Mouse (Mus musculus) urinary bladder, adult 2 months (tissue): ENCODE data around the gene Bola2. TPM values are rescaled to one million over a fixed set of nuclear protein-coding genes. Genes with fewer than 3 reads are reported as not detected.

ENCODE experiments used
- polyA plus RNA-seq: library from polyadenylated mRNA; depleted of rRNA; stranded (reverse); fragments of >200 nt; gene quantifications from 2 replicates; pipeline ENCODE4 v1.2.3, GENCODE M21; 2012; rRNA removed

Gene Bola2
- polyA plus RNA-seq, 1 experiment: 37.6 TPM

Other genes with a start within 250 kb of the Bola2 start
- gene Atp2a1, start 232.3 kb upstream of the Bola2 start, polyA plus RNA-seq: 0.22 and 0.57 TPM in 2 replicates
- 49.2 and 52.0 TPM in 2 replicates for gene Sh2b1, start 220.0 kb upstream of the Bola2 start, polyA plus RNA-seq
- 76.6 and 83.6 TPM in 2 replicates for gene Tufm, start 208.0 kb upstream of the Bola2 start, polyA plus RNA-seq
- 59.3 and 76.0 TPM in 2 replicates for gene Atxn2l, start 192.0 kb upstream of the Bola2 start, polyA plus RNA-seq
- gene Eif3c, start 129.0 kb upstream of the Bola2 start, polyA plus RNA-seq: 85.5 and 109 TPM in 2 replicates
- 2.1 and 3.0 TPM in 2 replicates for gene Apobr, start 110.5 kb upstream of the Bola2 start, polyA plus RNA-seq
- 48.1 and 53.3 TPM in 2 replicates for gene Cln3, start 109.6 kb upstream of the Bola2 start, polyA plus RNA-seq
- gene Il27, start 100.5 kb upstream of the Bola2 start, polyA plus RNA-seq: 0.18 and 0.22 TPM in 2 replicates
- 67.1 and 82.3 TPM in 2 replicates for gene Nupr1, start 64.5 kb upstream of the Bola2 start, polyA plus RNA-seq
- 24.5 and 27.7 TPM in 2 replicates for gene Sgf29, start 46.1 kb upstream of the Bola2 start, polyA plus RNA-seq
- 28.5 and 29.2 TPM in 2 replicates for gene Sult1a1, start 19.0 kb upstream of the Bola2 start, polyA plus RNA-seq
- gene Slx1b, start 383 bp downstream of the Bola2 start, polyA plus RNA-seq: 19.3 and 22.5 TPM in 2 replicates
- gene Coro1a, start 12.4 kb downstream of the Bola2 start, polyA plus RNA-seq: 34.8 and 39.4 TPM in 2 replicates
- gene Mapk3, start 64.2 kb downstream of the Bola2 start, polyA plus RNA-seq: 214 TPM in 2 replicates
- gene Gdpd3, start 70.9 kb downstream of the Bola2 start, polyA plus RNA-seq: 15.7 and 28.5 TPM in 2 replicates
- gene Ypel3, start 81.6 kb downstream of the Bola2 start, polyA plus RNA-seq: 188 and 213 TPM in 2 replicates
- 1.3 and 1.4 TPM in 2 replicates for gene Tbx6, start 86.1 kb downstream of the Bola2 start, polyA plus RNA-seq
- gene Ppp4c, start 97.1 kb downstream of the Bola2 start, polyA plus RNA-seq: 106 and 121 TPM in 2 replicates
- gene Fam57b, start 102.3 kb downstream of the Bola2 start, polyA plus RNA-seq: 2.4 and 2.9 TPM in 2 replicates
- not detected in 2 replicates for gene 4930451I11Rik, start 136.2 kb downstream of the Bola2 start, polyA plus RNA-seq
- not detected in 2 replicates for gene Doc2a, start 152.0 kb downstream of the Bola2 start, polyA plus RNA-seq
- gene Hirip3, start 166.6 kb downstream of the Bola2 start, polyA plus RNA-seq: 18.0 and 21.0 TPM in 2 replicates
- gene Ino80e, start 167.0 kb downstream of the Bola2 start, polyA plus RNA-seq: 42.3 and 46.0 TPM in 2 replicates
- 55.8 and 65.4 TPM in 2 replicates for gene Taok2, start 189.3 kb downstream of the Bola2 start, polyA plus RNA-seq
- 41.3 and 46.0 TPM in 2 replicates for gene Tmem219, start 227.5 kb downstream of the Bola2 start, polyA plus RNA-seq
- 16.3 and 16.4 TPM in 2 replicates for gene Kctd13, start 233.5 kb downstream of the Bola2 start, polyA plus RNA-seq